Mouse (Mus musculus) frontal cortex, postnatal 25 days (tissue): Measurements from ENCODE around the gene Cyth3.

Experiments used
- DNase-seq, 2 experiments: peaks; one replicate each; pipeline ENCODE4 v3.0.0; 2022; ENCODE audit warnings: low spot score in 2 of 2

The Cyth3 gene

GRCm38 (mm10) chr5:143706030-143706821 is 84.0 kb downstream of the Cyth3 start:
- no peak for DNase-seq

- no peak for DNase-seq
These were observed 84.6 kb downstream of the Cyth3 start for GRCm38 (mm10) chr5:143706822-143707200.

- DNase-seq = peak; percentile 49 to 57
These were observed 89.1 kb downstream of the Cyth3 start for GRCm38 (mm10) chr5:143711326-143711725.

- no peak for DNase-seq
These were observed 90.0 kb downstream of the Cyth3 start for GRCm38 (mm10) chr5:143712011-143712800.

GRCm38 (mm10) chr5:143721962-143722361 is 99.7 kb downstream of the Cyth3 start:
- no peak for DNase-seq

- DNase-seq = no peak
These were observed 108.7 kb downstream of the Cyth3 start for GRCm38 (mm10) chr5:143730915-143731314.

- DNase-seq = no peak
These were observed 109.4 kb downstream of the Cyth3 start for GRCm38 (mm10) chr5:143731483-143732112.

GRCm38 (mm10) chr5:143732180-143732891 is 110.1 kb downstream of the Cyth3 start, which contains the start of gene Usp42:
TSS of gene Usp42 (minus strand) at chr5:143732280.
- peak; percentile 84 to 92 for DNase-seq

- no peak for DNase-seq
These were observed 127.5 kb downstream of the Cyth3 start for GRCm38 (mm10) chr5:143749630-143750208.

GRCm38 (mm10) chr5:143755529-143756141 is 133.4 kb downstream of the Cyth3 start:
- DNase-seq = no peak

GRCm38 (mm10) chr5:143757755-143758443 is 135.7 kb downstream of the Cyth3 start:
- peak; percentile 84 to 87 for DNase-seq

- no peak for DNase-seq
These were observed 137.3 kb downstream of the Cyth3 start for GRCm38 (mm10) chr5:143759554-143759953.
